Mouse (Mus musculus) left cerebral cortex, postnatal 36 days (tissue): Measurements from ENCODE around the gene Pbld2. TPM values are rescaled to one million over a fixed set of nuclear protein-coding genes. Genes with fewer than 3 reads are reported as not detected.

ENCODE experiments used
- DNase-seq, 2 experiments: peaks; one replicate each; pipeline ENCODE4 v3.0.0; 2021 to 2022; ENCODE audit warnings: low spot score in 2 of 2, mixed read lengths in 1 of 2
- intact Hi-C: fragments of 180-260 bp; cut with DNase I; formaldehyde crosslinking; loops from one replicate; pipeline ENCODE4 v1.15.1; 2025
- total RNA-seq, 2 experiments: library from RNA; stranded (reverse); gene quantifications; 2 replicates each; pipeline ENCODE4 v1.2.3; 2021

Gene Pbld2
- total RNA-seq, 2 experiments from 2014 or later = 1.7 TPM

GRCm38 (mm10) chr10:63054586-63054985 is 30.5 kb downstream of the Pbld2 start:
- intact Hi-C loops = no loop called here
- no peak for DNase-seq

GRCm38 (mm10) chr10:63056966-63057750 is 33.0 kb downstream of the Pbld2 start:
- no peak for DNase-seq
- intact Hi-C loops = no loop called here

GRCm38 (mm10) chr10:63059862-63060261 is 35.7 kb downstream of the Pbld2 start, which contains the start of gene Pbld1:
Gene Pbld1, plus strand, starts transcription at chr10:63060162.
- intact Hi-C loops = loop anchor here (10.0 kb wide), 1 partner anchor 165 kb away; no protein-coding TSS in a partner anchor
- no peak for DNase-seq

- no peak for DNase-seq
- intact Hi-C loops = loop anchor here (10.0 kb wide), 1 partner anchor 166 kb away; no protein-coding TSS in a partner anchor
These were observed 36.3 kb downstream of the Pbld2 start for GRCm38 (mm10) chr10:63060406-63060805.

- DNase-seq = no peak
- intact Hi-C loops = loop anchor here (10.0 kb wide), 1 partner anchor 166 kb away; no protein-coding TSS in a partner anchor
These were observed 37.2 kb downstream of the Pbld2 start for GRCm38 (mm10) chr10:63061266-63061665.

GRCm38 (mm10) chr10:63062696-63063095 is 38.6 kb downstream of the Pbld2 start:
- intact Hi-C loops = loop anchor here (10.0 kb wide), 1 partner anchor 168 kb away; no protein-coding TSS in a partner anchor
- DNase-seq = no peak

- no peak for DNase-seq
- intact Hi-C loops = loop anchor here (10.0 kb wide), 1 partner anchor 169 kb away; no protein-coding TSS in a partner anchor
These were observed 39.2 kb downstream of the Pbld2 start for GRCm38 (mm10) chr10:63063365-63063764.

- intact Hi-C loops = loop anchor here (10.0 kb wide), 1 partner anchor 170 kb away; no protein-coding TSS in a partner anchor
- no peak for DNase-seq
These were observed 40.4 kb downstream of the Pbld2 start for GRCm38 (mm10) chr10:63064516-63064915.

GRCm38 (mm10) chr10:63065561-63065960 is 41.4 kb downstream of the Pbld2 start:
- intact Hi-C loops = loop anchor here (10.0 kb wide), 1 partner anchor 171 kb away; no protein-coding TSS in a partner anchor
- no peak for DNase-seq

- intact Hi-C loops = loop anchor here (10.0 kb wide), 1 partner anchor 171 kb away; no protein-coding TSS in a partner anchor
- peak; percentile 59 to 61 for DNase-seq
These were observed 41.9 kb downstream of the Pbld2 start for GRCm38 (mm10) chr10:63065988-63066387.

- intact Hi-C loops = no loop called here
- no peak for DNase-seq
These were observed 62.2 kb downstream of the Pbld2 start for GRCm38 (mm10) chr10:63086304-63086703.

GRCm38 (mm10) chr10:63089103-63089757 is 65.1 kb downstream of the Pbld2 start:
- intact Hi-C loops = no loop called here
- DNase-seq = no peak

GRCm38 (mm10) chr10:63089758-63090571 is 65.8 kb downstream of the Pbld2 start:
- peak; percentile 5 to 8 for DNase-seq
- intact Hi-C loops = no loop called here

GRCm38 (mm10) chr10:63091915-63092314 is 67.8 kb downstream of the Pbld2 start:
- intact Hi-C loops = no loop called here
- DNase-seq = no peak

GRCm38 (mm10) chr10:63092616-63093550 is 68.8 kb downstream of the Pbld2 start:
- intact Hi-C loops = no loop called here
- DNase-seq = no peak

GRCm38 (mm10) chr10:63096757-63097156 is 72.6 kb downstream of the Pbld2 start:
- intact Hi-C loops = no loop called here

GRCm38 (mm10) chr10:63098191-63098590 is 74.1 kb downstream of the Pbld2 start:
- DNase-seq = no peak
- intact Hi-C loops = no loop called here

More at GRCm38 (mm10) chr10:63096757-63097156, 72.6 kb downstream of the Pbld2 start:
- DNase-seq = no peak

- intact Hi-C loops = no loop called here
- DNase-seq = peak in 1 of 2 experiments; percentile 58
These were observed 75.4 kb downstream of the Pbld2 start, which contains the start of gene Atoh7 for GRCm38 (mm10) chr10:63099521-63099920. Gene Atoh7, plus strand, starts transcription at chr10:63099651.
